Mouse (Mus musculus) urinary bladder, adult 2 months (tissue): ENCODE measurements around the gene Folh1. TPM values are rescaled to one million over a fixed set of nuclear protein-coding genes. Genes with fewer than 3 reads are reported as not detected.
"Not testable (repeated sequence)": the region's sequence is repeated elsewhere in the genome, so short reads cannot be mapped to it uniquely, and the experiment has no call there.

ENCODE experiments used
- DNase-seq: peaks from one replicate; pipeline ENCODE4 v3.0.0; 2022; ENCODE audit warnings: low spot score
- polyA plus RNA-seq: library from polyadenylated mRNA; depleted of rRNA; stranded (reverse); fragments of >200 nt; gene quantifications from 2 replicates; pipeline ENCODE4 v1.2.3, GENCODE M21; 2012; rRNA removed

The Folh1 gene
- polyA plus RNA-seq = 0.11 and 0.21 TPM in 2 replicates

GRCm38 (mm10) chr7:86775617-86776325 is at the start of gene Folh1:
Folh1 (minus strand) TSS chr7:86775943.
- no peak for DNase-seq

DNA sequence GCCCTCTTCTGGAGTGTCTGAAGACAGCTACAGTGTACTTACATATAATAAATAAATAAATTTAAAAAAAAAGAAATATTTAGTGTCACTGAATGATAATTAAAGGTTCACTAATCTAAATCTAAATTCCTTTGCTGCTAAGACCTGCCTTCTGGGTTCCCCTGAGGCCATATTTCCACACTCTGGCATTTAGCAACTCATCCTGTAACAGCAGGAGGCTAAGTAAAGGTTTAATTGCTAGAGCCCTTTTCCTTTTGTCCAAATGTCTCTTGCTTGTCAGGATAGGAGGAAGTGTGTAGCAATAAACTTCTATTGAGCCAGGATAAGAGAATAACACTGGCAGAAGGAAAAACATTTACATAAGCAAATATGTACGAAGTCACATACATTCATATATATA is 40.7 kb upstream of the Folh1 start:
- DNase-seq = no peak

DNA sequence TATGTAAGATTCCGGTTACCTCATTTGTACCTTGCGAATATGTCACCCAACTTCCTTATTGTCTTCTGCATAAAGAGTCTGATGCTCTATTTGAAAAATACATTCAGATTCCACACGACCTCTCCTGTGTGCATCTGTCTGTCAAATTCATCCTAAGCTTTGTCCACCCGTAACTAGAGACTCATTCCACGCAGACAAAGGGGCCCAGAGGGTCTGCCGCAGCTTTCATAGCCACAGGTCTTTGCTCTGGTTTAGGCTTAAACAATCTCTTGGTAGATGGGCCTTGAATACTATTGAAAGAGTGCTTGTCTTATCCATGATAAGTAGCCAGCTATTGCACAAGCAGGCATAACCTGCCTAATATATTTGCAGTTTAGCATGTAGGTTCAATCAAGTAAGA is 40.0 kb upstream of the Folh1 start:
- not testable (repeated sequence) for DNase-seq

DNA sequence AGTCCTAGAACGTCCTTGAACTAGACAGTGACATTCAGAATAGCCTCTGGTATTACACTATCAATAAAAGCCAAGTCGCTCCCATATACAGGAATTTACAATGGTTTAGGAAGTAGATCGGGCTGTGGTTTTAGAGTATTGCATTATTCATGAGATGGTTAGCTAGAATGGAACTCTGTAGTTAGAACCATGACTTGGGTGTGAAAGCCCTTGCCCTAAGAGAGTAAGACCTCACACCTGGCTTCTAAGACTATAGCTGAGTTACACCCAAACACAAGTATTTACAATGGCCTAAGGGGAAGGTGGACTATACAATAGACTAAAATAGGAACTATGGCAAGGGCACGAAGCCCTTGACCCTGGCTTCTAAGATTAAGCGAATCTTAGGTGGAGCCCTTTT is 39.5 kb upstream of the Folh1 start:
- not testable (repeated sequence) for DNase-seq

GRCm38 (mm10) chr7:86794727-86795126 is 19.0 kb upstream of the Folh1 start, which contains the start of gene Vmn2r77:
Vmn2r77 (plus strand) TSS chr7:86795027.
- DNase-seq = no peak

GRCm38 (mm10) chr7:86771621-86772020 is 4.1 kb downstream of the Folh1 start:
- no peak for DNase-seq

GRCm38 (mm10) chr7:86764628-86765027 is 11.1 kb downstream of the Folh1 start:
- DNase-seq = no peak

GRCm38 (mm10) chr7:86760751-86761150 is 15.0 kb downstream of the Folh1 start:
- DNase-seq = no peak

DNA sequence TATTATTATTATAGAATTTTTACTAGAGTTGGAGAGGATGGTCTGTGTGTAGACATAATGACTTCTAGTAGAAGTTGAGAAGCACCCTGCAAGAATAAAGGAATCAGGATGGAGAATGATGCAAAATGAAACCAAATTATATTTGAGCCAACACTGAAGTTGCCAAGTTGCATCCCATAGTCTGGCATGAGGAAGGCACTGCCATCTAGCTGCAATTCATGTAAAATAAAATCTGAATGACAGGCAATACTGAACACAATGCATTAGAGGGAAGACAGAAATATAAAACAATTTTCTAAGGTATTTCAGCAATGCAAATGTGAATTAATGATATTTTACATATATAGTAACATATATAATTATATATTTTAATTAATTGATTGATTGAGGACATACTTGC is 50.7 kb downstream of the Folh1 start:
- DNase-seq = no peak

GRCm38 (mm10) chr7:86688030-86688429 is 87.7 kb downstream of the Folh1 start, which contains the start of gene Olfr292:
Olfr292 (plus strand) TSS chr7:86688330.
- DNase-seq = no peak

Other genes starting within 250 kb of the Folh1 start
- not detected in 2 replicates for gene Olfr295, start 192.1 kb downstream of the Folh1 start, polyA plus RNA-seq
- not detected in 2 replicates for gene Olfr294, start 159.3 kb downstream of the Folh1 start, polyA plus RNA-seq
- not detected in 2 replicates for gene Olfr293, start 126.9 kb downstream of the Folh1 start, polyA plus RNA-seq
- not detected in 2 replicates for gene Olfr292, start 87.6 kb downstream of the Folh1 start, polyA plus RNA-seq
- not detected in 2 replicates for gene Vmn2r77, start 19.1 kb upstream of the Folh1 start, polyA plus RNA-seq
- not detected in 2 replicates for gene Vmn2r78, start 139.2 kb upstream of the Folh1 start, polyA plus RNA-seq
- not detected in 2 replicates for gene Vmn2r79, start 220.2 kb upstream of the Folh1 start, polyA plus RNA-seq